ENCODE assay signal across 8 mouse cellular contexts in the genomic region with DNA sequence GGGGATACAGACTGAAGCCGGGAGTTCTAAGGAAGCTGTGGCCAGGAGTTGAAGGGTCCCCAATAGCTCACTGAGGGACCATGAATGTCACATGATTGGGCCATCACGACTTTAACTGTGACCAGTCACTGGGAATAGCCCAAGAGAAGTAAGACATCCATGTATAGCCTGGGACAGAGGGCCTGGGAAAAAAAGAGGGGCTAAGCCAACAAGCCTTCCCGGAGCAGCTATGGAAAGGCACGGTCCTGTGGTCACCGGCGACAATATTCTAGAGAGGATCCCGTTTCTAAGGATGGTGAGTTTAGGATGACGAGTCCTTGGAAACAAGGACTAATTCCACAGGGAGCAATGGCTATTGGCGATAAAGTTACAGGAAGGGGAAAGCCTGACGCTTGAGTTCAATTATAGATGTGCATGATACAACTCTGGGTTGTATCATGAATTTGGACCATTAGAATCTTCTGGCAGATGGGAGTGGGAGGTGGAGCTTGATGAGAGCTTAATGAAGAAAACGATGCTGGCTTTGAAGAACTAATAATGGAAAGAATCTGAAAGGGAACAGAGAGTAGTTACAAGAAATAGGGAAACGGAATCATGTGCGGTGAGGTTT.
A peak's percentile ranks its signal among the peaks of the same experiment; 100 is the strongest.
DNase-seq lines count a peak whose midpoint lies in the region; ATAC-seq and TF ChIP-seq lines count a peak whose summit lies in the region.

No protein-coding gene starts in this region.

- 46% methylated on average over 13 of the region's 13 CpGs for WGBS in heart, embryonic 15.5 days
- WGBS in forebrain, embryonic 15.5 days = 33% methylated on average over 13 of the region's 13 CpGs
- WGBS in liver, postnatal 0 days (ENCODE audit: insufficient replicate concordance) = 56% methylated on average over 13 of the region's 13 CpGs

- no peaks in the 10 kb centered on the region for H3K36me3 ChIP-seq in heart, embryonic 15.5 days
- H3K36me3 ChIP-seq in forebrain, embryonic 15.5 days = no peaks in the 10 kb centered on the region
- no peaks in the 10 kb centered on the region; the same call in 1 of the 2 replicates for H3K36me3 ChIP-seq in liver, postnatal 0 days (replicated peaks; ENCODE audit: insufficient read depth, low read length)

- H3K9ac ChIP-seq in heart, embryonic 15.5 days = peak overlapping the region; percentile 75
- peak overlapping the region; percentile 80 for H3K9ac ChIP-seq in forebrain, embryonic 15.5 days (replicated peaks)
- peak overlapping the region; percentile 75 for H3K9ac ChIP-seq in liver, postnatal 0 days (replicated peaks)

- H3K27ac ChIP-seq in heart, embryonic 15.5 days = 0 out of 2 replicates have a peak overlapping the region, but pooled peaks have one; percentile 24
- peak overlapping the region; percentile 83 for H3K27ac ChIP-seq in forebrain, embryonic 15.5 days (replicated peaks)
- H3K27ac ChIP-seq in liver, postnatal 0 days (ENCODE audit: low read depth) = no peak overlapping the region

- DNase-seq in heart, postnatal 25 days (ENCODE audit: low spot score) = no peak
- peak; percentile 43 for DNase-seq in Muller cell, postnatal 12 days (ENCODE audit: inconsistent ontology term)
- DNase-seq in liver, postnatal 0 days = no peak
- no peak for DNase-seq in urinary bladder, postnatal 10 days (ENCODE audit: low spot score)
- no peak for DNase-seq in layer of hippocampus, postnatal 25 days (ENCODE audit: extremely low spot score in 1 of 2, low spot score in 1 of 2)

- H3K27me3 ChIP-seq in heart, embryonic 15.5 days = no peaks in the 10 kb centered on the region
- H3K27me3 ChIP-seq in forebrain, embryonic 15.5 days = no peaks in the 10 kb centered on the region
- no peaks in the 10 kb centered on the region for H3K27me3 ChIP-seq in liver, postnatal 0 days (ENCODE audit: insufficient read depth, low read length)

- no peak for TF ChIP-seq EP300 in liver, postnatal 0 days (IDR thresholded peaks at IDR 0.05; ENCODE audit: low read depth)

- intact Hi-C loops in heart, postnatal 25 days (cut with DNase I) = no loop called here

- H3K9me3 ChIP-seq in heart, embryonic 15.5 days (replicated peaks) = no peaks in the 10 kb centered on the region
- no peaks in the 10 kb centered on the region for H3K9me3 ChIP-seq in forebrain, embryonic 15.5 days
- H3K9me3 ChIP-seq in liver, postnatal 0 days (ENCODE audit: low read length) = no peaks in the 10 kb centered on the region

- ATAC-seq in heart, embryonic 15.5 days (replicated peaks; ENCODE audit: insufficient number of reproducible peaks, insufficient read depth, low FRiP score, low read depth) = no peak
- peak; percentile 38 for ATAC-seq in forebrain, embryonic 15.5 days (replicated peaks)
- no peak for ATAC-seq in liver, postnatal 0 days
- ATAC-seq in inflammation-experienced regulatory T-cells, adult 6 months = no peak

- TF ChIP-seq CTCF in liver, postnatal 0 days (IDR thresholded peaks at IDR 0.05; ENCODE audit: low read depth) = no peak

- H3K4me1 ChIP-seq in heart, embryonic 15.5 days (replicated peaks) = peaks cover 6% of the 10 kb centered on the region; the same call in 1 of the 2 replicates
- H3K4me1 ChIP-seq in forebrain, embryonic 15.5 days = 0 out of 2 replicates have a peak, but pooled peaks cover 4% of the 10 kb centered on the region
- H3K4me1 ChIP-seq in liver, postnatal 0 days (ENCODE audit: insufficient read depth) = peaks cover 5% of the 10 kb centered on the region; the same call in 1 of the 2 replicates

- peak overlapping the region; percentile 73 for H3K4me3 ChIP-seq in heart, embryonic 15.5 days
- peak overlapping the region; percentile 75 for H3K4me3 ChIP-seq in forebrain, embryonic 15.5 days
- H3K4me3 ChIP-seq in liver, postnatal 0 days (ENCODE audit: low read depth, low read length) = peak overlapping the region; percentile 69

- H3K4me2 ChIP-seq in heart, embryonic 15.5 days = peak overlapping the region; percentile 88
- peak overlapping the region; percentile 72 for H3K4me2 ChIP-seq in forebrain, embryonic 15.5 days (replicated peaks)
- H3K4me2 ChIP-seq in liver, postnatal 0 days (ENCODE audit: low read depth, low read length) = peak overlapping the region; percentile 87
